Mouse (Mus musculus) thymus, postnatal 14 days (tissue): ENCODE results near the gene Cchcr1.

Experiments used
- DNase-seq: peaks from one replicate; pipeline ENCODE4 v3.0.0; 2021

Gene Cchcr1

GRCm38 (mm10) chr17:35556186-35556765, 39.4 kb downstream of the Cchcr1 start:
- no peak for DNase-seq

GRCm38 (mm10) chr17:35556812-35557211, 39.9 kb downstream of the Cchcr1 start:
- DNase-seq = peak; percentile 73

GRCm38 (mm10) chr17:35557351-35557750, 40.5 kb downstream of the Cchcr1 start:
- DNase-seq = no peak

- no peak for DNase-seq
Observed at GRCm38 (mm10) chr17:35558216-35558615, 41.3 kb downstream of the Cchcr1 start.

- no peak for DNase-seq
Observed at GRCm38 (mm10) chr17:35567150-35567549, 50.2 kb downstream of the Cchcr1 start, which contains the start of gene 2300002M23Rik. Gene 2300002M23Rik, plus strand, starts transcription at chr17:35567450.

- no peak for DNase-seq
Observed at GRCm38 (mm10) chr17:35567767-35568166, 50.9 kb downstream of the Cchcr1 start.

- DNase-seq = peak; percentile 24
Observed at GRCm38 (mm10) chr17:35569091-35569944, 52.4 kb downstream of the Cchcr1 start.

GRCm38 (mm10) chr17:35570836-35571235, 53.9 kb downstream of the Cchcr1 start:
- no peak for DNase-seq

GRCm38 (mm10) chr17:35571477-35571876, 54.6 kb downstream of the Cchcr1 start:
- no peak for DNase-seq

- DNase-seq = peak; percentile 87
Observed at GRCm38 (mm10) chr17:35578211-35578610, 61.3 kb downstream of the Cchcr1 start.
